Mouse (Mus musculus) stomach, embryonic 15.5 days (tissue): ENCODE measurements at regions not wholly inside any gene's neighbourhood (a gene's known extent, or its start where the extent isn't known, plus 50 kb on each side); places are given as distances from the start of the nearest gene placed in this dataset.
A peak's percentile ranks its signal among the peaks of the same experiment; 100 is the strongest.

Experiments used
- ATAC-seq: fragments of 200-750 bp; cut with Nextera tagmentation; 2 replicates; pipeline ENCODE4 v1.8.0; 2017; ENCODE audit warnings: low read depth, moderate number of reproducible peaks, moderate TSS enrichment; ENCODE audit not compliant: insufficient read depth, low FRiP score
- H3K27ac ChIP-seq: fragments of 300-500 bp; sonication (generic); 2 replicates; pipeline ENCODE4 v1.5.1; 2015; ENCODE audit warnings: mild to moderate bottlenecking, inconsistent platforms
- H3K27me3 ChIP-seq: fragments of 300-500 bp; sonication (generic); replicated peaks from 2 replicates; pipeline ENCODE4 v1.6.1; 2015; ENCODE audit warnings: inconsistent platforms
- H3K36me3 ChIP-seq: fragments of 300-500 bp; sonication (generic); 2 replicates; pipeline ENCODE4 v1.6.1; 2015; ENCODE audit warnings: inconsistent platforms
- H3K4me1 ChIP-seq: fragments of 300-500 bp; sonication (generic); 2 replicates; pipeline ENCODE4 v1.6.1; 2015; ENCODE audit warnings: inconsistent platforms
- H3K4me2 ChIP-seq: fragments of 300-500 bp; sonication (generic); 2 replicates; pipeline ENCODE4 v1.6.1; 2015; ENCODE audit warnings: mild to moderate bottlenecking, inconsistent platforms
- H3K4me3 ChIP-seq: fragments of 300-500 bp; sonication (generic); replicated peaks from 2 replicates; pipeline ENCODE4 v1.5.1; 2015; ENCODE audit warnings: inconsistent platforms
- H3K9ac ChIP-seq: fragments of 300-500 bp; sonication (generic); 2 replicates; pipeline ENCODE4 v1.6.1; 2015; ENCODE audit warnings: inconsistent platforms
- H3K9me3 ChIP-seq: fragments of 300-500 bp; sonication (generic); 2 replicates; pipeline ENCODE4 v1.6.1; 2016; ENCODE audit warnings: inconsistent platforms
- WGBS: fragments of 180-500 bp; shearing (Covaris S2); methylation state at CpG from one replicate; pipeline ENCODE4 v1.1.7; 2015; 5-methylcytosine and 5-hydroxymethylcytosine counted together

- H3K9ac ChIP-seq = no peak overlapping the region
- no peak for ATAC-seq
- H3K9me3 ChIP-seq = no peaks in the 10 kb centered on the region
- no peak overlapping the region for H3K4me2 ChIP-seq
- H3K27me3 ChIP-seq = no peaks in the 10 kb centered on the region
- WGBS = 55% methylated on average over 11 of the region's 11 CpGs
- H3K36me3 ChIP-seq = no peaks in the 10 kb centered on the region
- H3K27ac ChIP-seq = peak overlapping the region; percentile 16
- 0 out of 2 replicates have a peak, but pooled peaks cover 4% of the 10 kb centered on the region for H3K4me1 ChIP-seq
- no peak overlapping the region for H3K4me3 ChIP-seq
These were observed 260.5 kb upstream of the Cnr1 start for GRCm38 (mm10) chr4:33663616-33664473.

GRCm38 (mm10) chr4:33664474-33664822 lies 259.9 kb upstream of the Cnr1 start:
- Histone ChIP-seq H3K36me3 (no peaks in the 10 kb centered on the region), H3K27ac (peak overlapping the region; percentile 16; the same call in 1 of the 2 replicates), H3K4me3 (no peak overlapping the region), H3K9ac (no peak overlapping the region), H3K4me1 (0 out of 2 replicates have a peak, but pooled peaks cover 4% of the 10 kb centered on the region), H3K27me3 (no peaks in the 10 kb centered on the region), H3K4me2 (no peak overlapping the region), H3K9me3 (no peaks in the 10 kb centered on the region)
- WGBS = 52% methylated on average over 5 of the region's 5 CpGs
- no peak; the same call in 1 of the 2 replicates for ATAC-seq

GRCm38 (mm10) chr4:33665250-33665873 lies 259.0 kb upstream of the Cnr1 start:
- Histone ChIP-seq H3K9ac (no peak overlapping the region), H3K27me3 (no peaks in the 10 kb centered on the region), H3K36me3 (no peaks in the 10 kb centered on the region), H3K4me3 (no peak overlapping the region), H3K4me2 (no peak overlapping the region), H3K9me3 (no peaks in the 10 kb centered on the region), H3K4me1 (0 out of 2 replicates have a peak, but pooled peaks cover 4% of the 10 kb centered on the region), H3K27ac (no peak overlapping the region)
- WGBS = 73% methylated on average over 14 of the region's 14 CpGs
- ATAC-seq = no peak

GRCm38 (mm10) chr4:33668431-33668830 lies 256.0 kb upstream of the Cnr1 start:
- no peaks in the 10 kb centered on the region for H3K27me3 ChIP-seq
- H3K4me1 ChIP-seq = 0 out of 2 replicates have a peak, but pooled peaks cover 4% of the 10 kb centered on the region
- H3K27ac ChIP-seq = no peak overlapping the region
- H3K9me3 ChIP-seq = no peaks in the 10 kb centered on the region
- no peak overlapping the region for H3K9ac ChIP-seq
- WGBS = 77% methylated on average over 3 of the region's 3 CpGs
- H3K4me2 ChIP-seq = no peak overlapping the region
- no peaks in the 10 kb centered on the region for H3K36me3 ChIP-seq
- ATAC-seq = no peak
- no peak overlapping the region for H3K4me3 ChIP-seq

GRCm38 (mm10) chr4:33675044-33675443 lies 249.3 kb upstream of the Cnr1 start:
- Histone ChIP-seq H3K36me3 (no peaks in the 10 kb centered on the region), H3K4me3 (no peak overlapping the region), H3K4me2 (no peak overlapping the region), H3K9ac (no peak overlapping the region), H3K27ac (no peak overlapping the region), H3K27me3 (no peaks in the 10 kb centered on the region), H3K4me1 (no peaks in the 10 kb centered on the region), H3K9me3 (no peaks in the 10 kb centered on the region)
- WGBS = no CpG with 5 or more reads among the region's 5 CpGs
- ATAC-seq = no peak

- no peak for ATAC-seq
- Histone ChIP-seq H3K9ac (no peak overlapping the region), H3K4me1 (no peaks in the 10 kb centered on the region), H3K36me3 (no peaks in the 10 kb centered on the region), H3K4me2 (no peak overlapping the region), H3K27ac (no peak overlapping the region), H3K27me3 (no peaks in the 10 kb centered on the region), H3K4me3 (no peak overlapping the region), H3K9me3 (no peaks in the 10 kb centered on the region)
- WGBS = 72% methylated on average over 3 of the region's 3 CpGs
These were observed 245.0 kb upstream of the Cnr1 start for GRCm38 (mm10) chr4:33679351-33679750.

GRCm38 (mm10) chr4:33686135-33686534 lies 238.3 kb upstream of the Cnr1 start:
- Histone ChIP-seq H3K4me3 (no peak overlapping the region), H3K9me3 (no peaks in the 10 kb centered on the region), H3K4me2 (no peak overlapping the region), H3K9ac (no peak overlapping the region), H3K4me1 (no peaks in the 10 kb centered on the region), H3K27ac (no peak overlapping the region), H3K36me3 (no peaks in the 10 kb centered on the region), H3K27me3 (no peaks in the 10 kb centered on the region)
- WGBS = 79% methylated on average over 8 of the region's 8 CpGs
- ATAC-seq = no peak

GRCm38 (mm10) chr4:33687434-33687833 lies 237.0 kb upstream of the Cnr1 start:
- 78% methylated on average over 7 of the region's 7 CpGs for WGBS
- Histone ChIP-seq H3K4me3 (no peak overlapping the region), H3K9me3 (no peaks in the 10 kb centered on the region), H3K36me3 (no peaks in the 10 kb centered on the region), H3K4me2 (no peak overlapping the region), H3K27ac (no peak overlapping the region), H3K9ac (no peak overlapping the region), H3K4me1 (no peaks in the 10 kb centered on the region), H3K27me3 (no peaks in the 10 kb centered on the region)
- ATAC-seq = no peak

GRCm38 (mm10) chr4:33693441-33693840 lies 231.0 kb upstream of the Cnr1 start:
- WGBS = 85% methylated on average over 4 of the region's 4 CpGs
- H3K27me3 ChIP-seq = no peaks in the 10 kb centered on the region
- no peak overlapping the region for H3K4me2 ChIP-seq
- H3K36me3 ChIP-seq = no peaks in the 10 kb centered on the region
- H3K4me1 ChIP-seq = no peaks in the 10 kb centered on the region
- H3K4me3 ChIP-seq = no peak overlapping the region
- no peak for ATAC-seq
- H3K9ac ChIP-seq = no peak overlapping the region
- H3K9me3 ChIP-seq = no peaks in the 10 kb centered on the region
- H3K27ac ChIP-seq = no peak overlapping the region

GRCm38 (mm10) chr4:33696969-33697368 lies 227.4 kb upstream of the Cnr1 start:
- no peak overlapping the region for H3K27ac ChIP-seq
- H3K4me1 ChIP-seq = no peaks in the 10 kb centered on the region
- H3K27me3 ChIP-seq = no peaks in the 10 kb centered on the region
- H3K9me3 ChIP-seq = no peaks in the 10 kb centered on the region
- 81% methylated on average over 8 of the region's 8 CpGs for WGBS
- ATAC-seq = no peak
- H3K4me2 ChIP-seq = no peak overlapping the region
- no peak overlapping the region for H3K4me3 ChIP-seq
- no peak overlapping the region for H3K9ac ChIP-seq
- no peaks in the 10 kb centered on the region for H3K36me3 ChIP-seq

GRCm38 (mm10) chr4:33702028-33702666 lies 222.2 kb upstream of the Cnr1 start:
- no peaks in the 10 kb centered on the region for H3K36me3 ChIP-seq
- H3K27ac ChIP-seq = no peak overlapping the region
- 77% methylated on average over 7 of the region's 7 CpGs for WGBS
- no peak overlapping the region for H3K4me2 ChIP-seq
- no peak overlapping the region for H3K9ac ChIP-seq
- no peak for ATAC-seq
- no peak overlapping the region for H3K4me3 ChIP-seq
- H3K4me1 ChIP-seq = no peaks in the 10 kb centered on the region
- H3K9me3 ChIP-seq = no peaks in the 10 kb centered on the region
- no peaks in the 10 kb centered on the region for H3K27me3 ChIP-seq

GRCm38 (mm10) chr4:33705722-33706121 lies 218.7 kb upstream of the Cnr1 start:
- Histone ChIP-seq H3K27ac (no peak overlapping the region), H3K4me2 (no peak overlapping the region), H3K36me3 (no peaks in the 10 kb centered on the region), H3K4me1 (no peaks in the 10 kb centered on the region), H3K27me3 (no peaks in the 10 kb centered on the region), H3K9me3 (no peaks in the 10 kb centered on the region), H3K9ac (no peak overlapping the region), H3K4me3 (no peak overlapping the region)
- no peak for ATAC-seq
- WGBS = 93% methylated on average over 6 of the region's 6 CpGs
